Mouse (Mus musculus) forebrain, embryonic 11.5 days (tissue): ENCODE measurements around the gene Spata25. TPM values are rescaled to one million over a fixed set of nuclear protein-coding genes. Genes with fewer than 3 reads are reported as not detected.

Source experiments
- ATAC-seq: fragments of 200-750 bp; cut with Nextera tagmentation; replicated peaks from 2 replicates; pipeline ENCODE4 v1.8.0; 2017; ENCODE audit warnings: moderate TSS enrichment; ENCODE audit not compliant: low FRiP score
- DNase-seq: peaks from one replicate; pipeline ENCODE4 v3.0.0-alpha.2; 2017; ENCODE audit warnings: low spot score
- H3K27ac ChIP-seq: fragments of 300-500 bp; sonication (generic); 2 replicates; pipeline ENCODE4 v1.5.1; 2014; ENCODE audit warnings: low read depth, low read length
- H3K27me3 ChIP-seq: fragments of 300-500 bp; sonication (generic); 2 replicates; pipeline ENCODE4 v1.6.1; 2014; ENCODE audit warnings: mild to moderate bottlenecking, low read length, mixed read lengths; ENCODE audit not compliant: control insufficient read depth, insufficient read depth
- H3K36me3 ChIP-seq: fragments of 300-500 bp; sonication (generic); 2 replicates; pipeline ENCODE4 v1.6.1; 2014; ENCODE audit warnings: mild to moderate bottlenecking, low read length, moderate library complexity, mixed read lengths; ENCODE audit not compliant: control insufficient read depth, insufficient read depth
- H3K4me1 ChIP-seq: fragments of 300-500 bp; sonication (generic); replicated peaks from 2 replicates; pipeline ENCODE4 v1.6.1; 2014; ENCODE audit warnings: low read length, mixed read lengths; ENCODE audit not compliant: control insufficient read depth, insufficient read depth
- H3K4me2 ChIP-seq: fragments of 300-500 bp; sonication (generic); 2 replicates; pipeline ENCODE4 v1.6.1; 2014; ENCODE audit warnings: low read depth, mild to moderate bottlenecking, low read length, moderate library complexity, mixed read lengths; ENCODE audit not compliant: severe bottlenecking
- H3K4me3 ChIP-seq: fragments of 300-500 bp; sonication (generic); 2 replicates; pipeline ENCODE4 v1.5.1; 2014; ENCODE audit warnings: low read depth, low read length
- H3K9ac ChIP-seq: fragments of 300-500 bp; sonication (generic); 2 replicates; pipeline ENCODE4 v1.6.1; 2014; ENCODE audit warnings: low read length
- H3K9me3 ChIP-seq: fragments of 300-500 bp; sonication (generic); 2 replicates; pipeline ENCODE4 v1.6.1; 2016; ENCODE audit warnings: low read length, mixed read lengths; ENCODE audit not compliant: control insufficient read depth
- WGBS: fragments of 180-500 bp; shearing (Covaris S2); extraction: QIAGEN DNeasy Blood & Tissue Kit; methylation state at CpG from one replicate; pipeline ENCODE4 v1.1.7; 2014; 5-methylcytosine and 5-hydroxymethylcytosine counted together
- polyA plus RNA-seq: library from polyadenylated mRNA; unstranded; fragments of >200 nt; fragmentation: Nextera tagmentation; extraction: Ambion mirVana; gene quantifications from 2 replicates; pipeline ENCODE4 v1.2.1, GENCODE M21; 2014

Spata25 gene
- polyA plus RNA-seq, 1 experiment from 2014 or later, result not detected

GRCm38 (mm10) chr2:164793236-164793635, 35.1 kb downstream of the Spata25 start:
- Histone ChIP-seq H3K4me1 (no peaks in the 10 kb centered on the region), H3K27me3 (no peaks in the 10 kb centered on the region), H3K9me3 (no peaks in the 10 kb centered on the region), H3K9ac (no peak overlapping the region), H3K4me2 (no peak overlapping the region), H3K4me3 (no peak overlapping the region), H3K27ac (no peak overlapping the region), H3K36me3 (peaks cover 4% of the 10 kb centered on the region; the same call in 1 of the 2 replicates)
- DNase-seq, result peak; percentile 81
- ATAC-seq, result 0 out of 2 replicates have a peak, but pooled peaks have one; percentile 26
- WGBS, result 87% methylated on average over 3 of the region's 3 CpGs

- Histone ChIP-seq H3K4me3 (no peak overlapping the region), H3K36me3 (peaks cover 4% of the 10 kb centered on the region; the same call in 1 of the 2 replicates), H3K27me3 (no peaks in the 10 kb centered on the region), H3K4me1 (no peaks in the 10 kb centered on the region), H3K9me3 (no peaks in the 10 kb centered on the region), H3K9ac (no peak overlapping the region), H3K4me2 (no peak overlapping the region), H3K27ac (no peak overlapping the region)
- ATAC-seq (no peak), DNase-seq (no peak)
- 94% methylated on average over 12 of the region's 12 CpGs for WGBS
These were observed 35.7 kb downstream of the Spata25 start for GRCm38 (mm10) chr2:164792400-164793190.

GRCm38 (mm10) chr2:164791841-164792261, 36.5 kb downstream of the Spata25 start:
- 96% methylated on average over 18 of the region's 18 CpGs for WGBS
- no peak overlapping the region for H3K4me2 ChIP-seq
- no peak overlapping the region for H3K27ac ChIP-seq
- H3K9ac ChIP-seq, result no peak overlapping the region
- DNase-seq (no peak), ATAC-seq (no peak)
- no peaks in the 10 kb centered on the region for H3K27me3 ChIP-seq
- H3K4me1 ChIP-seq, result no peaks in the 10 kb centered on the region
- peaks cover 4% of the 10 kb centered on the region; the same call in 1 of the 2 replicates for H3K36me3 ChIP-seq
- H3K4me3 ChIP-seq, result no peak overlapping the region
- H3K9me3 ChIP-seq, result no peaks in the 10 kb centered on the region

GRCm38 (mm10) chr2:164790451-164790850, 37.9 kb downstream of the Spata25 start:
- Histone ChIP-seq H3K36me3 (peaks cover 4% of the 10 kb centered on the region; the same call in 1 of the 2 replicates), H3K9me3 (no peaks in the 10 kb centered on the region), H3K27ac (no peak overlapping the region), H3K27me3 (no peaks in the 10 kb centered on the region), H3K4me1 (peaks cover 3% of the 10 kb centered on the region; the same call in 1 of the 2 replicates), H3K4me2 (no peak overlapping the region), H3K4me3 (no peak overlapping the region), H3K9ac (no peak overlapping the region)
- ATAC-seq, result no peak
- WGBS, result 92% methylated on average over 4 of the region's 4 CpGs
- no peak for DNase-seq

- ATAC-seq (no peak), DNase-seq (no peak)
- no peak overlapping the region for H3K27ac ChIP-seq
- peaks cover 6% of the 10 kb centered on the region; the same call in 1 of the 2 replicates for H3K4me1 ChIP-seq
- H3K4me2 ChIP-seq, result no peak overlapping the region
- no peak overlapping the region for H3K4me3 ChIP-seq
- no peaks in the 10 kb centered on the region for H3K27me3 ChIP-seq
- H3K9ac ChIP-seq, result no peak overlapping the region
- 69% methylated on average over 4 of the region's 4 CpGs for WGBS
- H3K36me3 ChIP-seq, result peaks cover 4% of the 10 kb centered on the region; the same call in 1 of the 2 replicates
- no peaks in the 10 kb centered on the region for H3K9me3 ChIP-seq
These were observed 39.9 kb downstream of the Spata25 start for GRCm38 (mm10) chr2:164788411-164788810.

- H3K27ac ChIP-seq, result no peak overlapping the region
- no peak for DNase-seq
- H3K4me1 ChIP-seq, result peaks cover 6% of the 10 kb centered on the region; the same call in 1 of the 2 replicates
- H3K27me3 ChIP-seq, result no peaks in the 10 kb centered on the region
- H3K9me3 ChIP-seq, result no peaks in the 10 kb centered on the region
- H3K36me3 ChIP-seq, result peaks cover 4% of the 10 kb centered on the region; the same call in 1 of the 2 replicates
- no peak overlapping the region for H3K9ac ChIP-seq
- H3K4me3 ChIP-seq, result no peak overlapping the region
- ATAC-seq, result no peak
- 86% methylated on average over 10 of the region's 10 CpGs for WGBS
- no peak overlapping the region for H3K4me2 ChIP-seq
These were observed 40.6 kb downstream of the Spata25 start for GRCm38 (mm10) chr2:164787779-164788178.

- ATAC-seq (no peak), DNase-seq (no peak)
- H3K36me3 ChIP-seq, result no peaks in the 10 kb centered on the region; the same call in 1 of the 2 replicates
- H3K27me3 ChIP-seq, result no peaks in the 10 kb centered on the region
- peaks cover 6% of the 10 kb centered on the region; the same call in 1 of the 2 replicates for H3K4me1 ChIP-seq
- H3K4me3 ChIP-seq, result no peak overlapping the region
- H3K9me3 ChIP-seq, result no peaks in the 10 kb centered on the region
- no peak overlapping the region for H3K9ac ChIP-seq
- 83% methylated on average over 3 of the region's 3 CpGs for whole genome bisulfite sequencing
- H3K27ac ChIP-seq, result no peak overlapping the region
- no peak overlapping the region for H3K4me2 ChIP-seq
These were observed 41.3 kb downstream of the Spata25 start for GRCm38 (mm10) chr2:164787032-164787431.

- WGBS, result 11% methylated on average over 15 of the region's 15 CpGs
- Histone ChIP-seq H3K27ac (no peak overlapping the region), H3K9ac (peak overlapping the region; percentile 78), H3K9me3 (no peaks in the 10 kb centered on the region), H3K4me1 (peaks cover 6% of the 10 kb centered on the region; the same call in 1 of the 2 replicates), H3K4me2 (peak overlapping the region; percentile 93), H3K36me3 (no peaks in the 10 kb centered on the region; the same call in 1 of the 2 replicates), H3K4me3 (peak overlapping the region; percentile 60), H3K27me3 (no peaks in the 10 kb centered on the region)
- no peak for ATAC-seq
- DNase-seq, result no peak
These were observed 41.9 kb downstream of the Spata25 start for GRCm38 (mm10) chr2:164786388-164786885.
